Mouse (Mus musculus) ES-E14 (cell line): ENCODE data around the gene Sox18.

ENCODE experiments used
- HCFC1 ChIP-seq: IDR thresholded peaks from 2 replicates; pipeline ENCODE4 v1.6.1; 2012; ENCODE audit warnings: low read length, inconsistent platforms, borderline replicate concordance; ENCODE audit not compliant: insufficient read depth
- MAFK ChIP-seq: IDR thresholded peaks from 2 replicates; pipeline ENCODE4 v1.6.1; 2014; ENCODE audit warnings: mild to moderate bottlenecking, low read depth, low read length, inconsistent platforms; ENCODE audit not compliant: insufficient read depth
- ZNF384 ChIP-seq: IDR thresholded peaks from 2 replicates; pipeline ENCODE4 v1.6.1; 2012; ENCODE audit warnings: low read depth, low read length, inconsistent platforms

DNA sequence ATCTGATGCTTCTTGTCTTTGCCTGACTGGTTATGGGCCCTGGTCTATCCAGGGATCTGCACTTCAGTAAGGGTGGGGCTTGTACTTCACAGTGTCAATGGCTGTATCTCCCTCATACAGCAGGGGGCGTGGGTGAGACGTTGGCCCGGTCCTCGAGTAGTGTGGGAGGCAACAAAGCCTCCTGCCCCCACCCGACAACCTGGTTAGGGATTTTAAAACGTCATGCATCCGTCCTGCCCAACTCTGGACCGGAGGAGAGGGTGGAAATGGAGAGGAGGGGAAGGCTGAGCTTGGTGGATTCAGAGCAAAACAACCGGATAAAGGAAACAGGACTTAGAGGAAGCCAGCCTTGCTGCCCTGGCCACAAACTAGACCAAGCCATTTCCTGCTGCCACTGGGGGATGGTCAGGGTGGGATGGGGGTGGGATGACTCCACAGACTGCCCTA is 11.8 kb downstream of the Sox18 start:
- TF ChIP-seq MAFK (no peak), HCFC1 (no peak), ZNF384 (no peak)
